Mouse (Mus musculus): ENCODE data around the gene Ankrd52. TPM values are rescaled to one million over a fixed set of nuclear protein-coding genes. Genes with fewer than 3 reads are reported as not detected.

The Ankrd52 gene
- polyA plus RNA-seq, 1 experiment from 2014 or later, result 9.0 TPM

DNA sequence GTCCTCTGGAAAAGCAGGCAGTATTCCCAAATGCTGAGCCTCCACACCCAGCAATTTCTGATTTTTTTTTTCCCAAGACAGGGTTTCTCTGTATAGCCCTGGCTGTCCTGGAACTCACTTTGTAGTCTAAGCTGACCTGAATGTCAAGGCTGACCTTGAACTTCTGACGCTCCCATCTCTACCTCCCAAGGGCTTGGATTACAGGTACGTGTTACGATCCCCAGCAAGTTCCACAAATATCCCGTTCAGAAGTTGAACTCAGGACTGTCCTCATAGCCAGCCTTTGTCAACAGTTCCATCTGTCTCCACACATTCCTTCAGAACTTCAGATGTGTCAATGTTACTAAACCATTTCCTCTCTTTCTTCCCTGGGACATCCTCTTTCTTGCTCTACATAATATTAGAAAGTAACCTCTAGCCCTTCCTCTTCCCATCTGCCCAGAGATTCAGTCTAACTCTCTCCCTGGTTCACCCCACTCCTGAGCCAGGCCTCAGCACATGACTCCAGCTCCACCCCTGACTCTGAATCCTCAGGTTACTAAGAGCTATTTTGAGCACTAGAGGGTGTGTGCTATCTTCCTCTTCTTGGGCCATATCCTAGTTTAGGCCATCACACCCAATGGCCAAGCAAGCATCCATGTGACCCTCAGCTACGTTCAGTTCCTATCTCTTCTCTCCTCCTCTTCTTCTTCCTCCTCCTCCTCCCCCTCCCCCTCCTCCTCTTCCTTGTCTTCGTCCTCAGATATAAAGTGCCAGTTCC lies 3.7 kb upstream of the Ankrd52 start:
- no peaks in the 10 kb centered on the region for H3K9me3 ChIP-seq (replicated peaks)
- H3K36me3 ChIP-seq, result peaks cover 4% of the 10 kb centered on the region
- H3K27ac ChIP-seq (replicated peaks), result no peak overlapping the region
- no peak overlapping the region for H3K4me3 ChIP-seq
- peaks cover 34% of the 10 kb centered on the region for H3K4me1 ChIP-seq
- H3K27me3 ChIP-seq (ENCODE audit: low read depth, poor library complexity, severe bottlenecking), result no peaks in the 10 kb centered on the region
- WGBS, result 87% methylated on average over 6 of the region's 6 CpGs
- no peak for DNase-seq (ENCODE audit: low spot score)

DNA sequence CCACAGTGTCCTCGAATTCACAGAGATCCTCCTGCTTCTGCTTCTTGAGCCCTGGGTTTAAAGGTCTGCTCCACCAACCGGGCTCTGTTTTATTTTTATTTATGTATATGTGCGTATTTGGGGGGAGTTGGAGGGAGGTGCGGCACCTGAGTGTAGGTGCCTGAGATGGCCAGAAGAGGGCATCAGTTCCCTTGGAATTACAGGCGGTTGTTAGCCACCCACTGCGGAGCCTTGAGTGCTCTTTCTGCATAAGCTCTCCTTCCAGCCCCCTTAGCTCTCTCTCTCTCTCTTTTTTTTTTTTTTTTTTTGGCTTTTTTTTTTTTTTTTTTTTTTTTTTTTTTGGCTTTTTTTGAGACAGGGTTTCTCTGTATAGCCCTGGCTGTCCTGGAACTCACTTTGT lies 2.5 kb upstream of the Ankrd52 start:
- Histone ChIP-seq H3K36me3 (peaks cover 16% of the 10 kb centered on the region), H3K27ac (replicated peaks) (no peak overlapping the region), H3K4me3 (no peak overlapping the region), H3K27me3 (ENCODE audit: low read depth, poor library complexity, severe bottlenecking) (no peaks in the 10 kb centered on the region), H3K4me1 (peaks cover 37% of the 10 kb centered on the region), H3K9me3 (replicated peaks) (no peaks in the 10 kb centered on the region)
- no peak for DNase-seq (ENCODE audit: low spot score)
- WGBS, result 79% methylated on average over 6 of the region's 6 CpGs

DNA sequence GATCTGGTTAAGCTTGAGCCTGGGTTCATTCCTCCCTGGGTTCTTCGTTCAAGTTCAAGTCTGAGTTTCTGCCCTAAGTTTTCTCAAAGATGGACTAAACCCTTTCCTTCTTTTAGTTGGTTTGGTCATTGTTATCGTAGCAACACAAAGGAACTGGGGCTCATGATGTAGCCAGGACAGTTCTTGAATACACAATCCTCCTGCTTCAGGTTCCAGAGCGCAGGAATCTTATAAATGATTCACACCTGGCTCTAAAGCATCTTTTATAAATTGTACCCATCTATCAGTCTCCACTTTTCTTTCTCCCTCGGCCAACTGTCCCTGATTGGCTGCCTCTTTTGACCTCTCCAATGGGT lies 838 bp upstream of the Ankrd52 start:
- WGBS, result 47% methylated on average over 4 of the region's 4 CpGs
- H3K9me3 ChIP-seq (replicated peaks), result no peaks in the 10 kb centered on the region
- DNase-seq (ENCODE audit: low spot score), result no peak
- no peaks in the 10 kb centered on the region for H3K27me3 ChIP-seq (ENCODE audit: low read depth, poor library complexity, severe bottlenecking)
- peak overlapping the region; percentile 98 for H3K27ac ChIP-seq (replicated peaks)
- H3K36me3 ChIP-seq, result peaks cover 33% of the 10 kb centered on the region
- peak overlapping the region; percentile 99 for H3K4me3 ChIP-seq
- peaks cover 30% of the 10 kb centered on the region for H3K4me1 ChIP-seq

DNA sequence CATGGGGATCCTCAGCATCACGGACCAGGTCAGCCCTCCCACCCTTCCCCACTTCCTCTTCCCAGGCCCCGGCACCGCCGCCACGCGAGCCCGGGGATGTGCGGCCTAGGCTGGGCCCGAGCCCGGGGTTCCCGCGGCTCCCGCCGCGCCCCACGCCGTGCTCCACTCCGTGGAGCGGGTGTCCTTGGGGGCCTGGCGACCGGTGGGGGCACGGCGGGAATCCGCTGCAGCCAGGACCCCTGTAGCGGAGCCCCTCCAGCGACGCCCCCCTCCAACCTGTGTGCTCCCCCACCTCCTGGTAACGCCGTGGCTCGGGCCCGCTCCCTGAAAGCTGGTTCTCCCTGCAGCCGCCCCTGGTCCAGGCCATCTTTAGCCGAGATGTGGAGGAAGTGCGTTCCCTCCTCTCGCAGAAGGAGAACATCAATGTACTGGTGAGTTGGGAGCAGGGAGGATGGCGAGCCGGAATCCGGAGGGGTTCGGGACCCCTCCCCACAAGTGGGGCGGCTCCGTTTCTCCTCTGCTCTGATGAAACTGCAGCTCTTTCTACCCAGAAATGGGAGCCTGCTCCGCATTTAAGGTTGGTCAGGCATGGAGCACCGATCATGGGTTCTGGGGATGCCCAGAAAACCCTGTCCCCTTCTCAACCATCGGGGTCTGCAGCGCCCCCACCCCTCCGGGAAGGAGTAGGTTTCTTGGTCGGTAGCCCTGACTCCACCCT lies 466 bp downstream of the Ankrd52 start:
- peak overlapping the region; percentile 98 for H3K27ac ChIP-seq (replicated peaks)
- H3K36me3 ChIP-seq, result peaks cover 46% of the 10 kb centered on the region
- under 1% methylated on average over 47 of the region's 47 CpGs for WGBS
- H3K9me3 ChIP-seq (replicated peaks), result no peaks in the 10 kb centered on the region
- no peaks in the 10 kb centered on the region for H3K27me3 ChIP-seq (ENCODE audit: low read depth, poor library complexity, severe bottlenecking)
- peak overlapping the region; percentile 99 for H3K4me3 ChIP-seq
- peaks cover 30% of the 10 kb centered on the region for H3K4me1 ChIP-seq
- peak; percentile 71 for DNase-seq (ENCODE audit: low spot score)

DNA sequence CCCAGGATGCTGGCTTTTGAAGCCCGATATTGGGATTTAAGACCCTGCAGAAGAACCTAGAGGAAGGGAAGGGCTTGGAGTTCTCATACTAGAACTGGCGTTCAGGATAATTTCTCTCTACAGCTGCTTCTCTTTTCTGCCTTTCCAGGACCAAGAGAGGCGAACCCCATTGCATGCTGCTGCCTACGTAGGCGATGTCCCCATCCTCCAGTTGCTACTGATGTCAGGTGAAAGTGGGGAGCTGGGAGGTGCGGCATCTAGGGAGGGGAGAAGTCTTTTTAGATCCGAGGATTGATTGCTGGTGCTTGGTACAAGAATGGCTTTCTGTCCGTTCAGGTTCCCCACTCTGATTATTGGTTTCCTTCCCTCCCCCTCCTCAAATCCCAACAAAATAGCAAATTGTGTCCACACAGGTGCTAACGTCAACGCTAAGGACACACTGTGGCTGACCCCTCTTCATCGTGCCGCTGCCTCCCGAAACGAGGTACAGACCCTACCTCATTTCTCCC lies 1.1 kb downstream of the Ankrd52 start:
- Histone ChIP-seq H3K4me1 (peaks cover 30% of the 10 kb centered on the region), H3K36me3 (peaks cover 52% of the 10 kb centered on the region), H3K27ac (replicated peaks) (peak overlapping the region; percentile 98), H3K9me3 (replicated peaks) (no peaks in the 10 kb centered on the region), H3K4me3 (peak overlapping the region; percentile 99), H3K27me3 (ENCODE audit: low read depth, poor library complexity, severe bottlenecking) (no peaks in the 10 kb centered on the region)
- 62% methylated on average over 14 of the region's 14 CpGs for WGBS
- no peak for DNase-seq (ENCODE audit: low spot score)

DNA sequence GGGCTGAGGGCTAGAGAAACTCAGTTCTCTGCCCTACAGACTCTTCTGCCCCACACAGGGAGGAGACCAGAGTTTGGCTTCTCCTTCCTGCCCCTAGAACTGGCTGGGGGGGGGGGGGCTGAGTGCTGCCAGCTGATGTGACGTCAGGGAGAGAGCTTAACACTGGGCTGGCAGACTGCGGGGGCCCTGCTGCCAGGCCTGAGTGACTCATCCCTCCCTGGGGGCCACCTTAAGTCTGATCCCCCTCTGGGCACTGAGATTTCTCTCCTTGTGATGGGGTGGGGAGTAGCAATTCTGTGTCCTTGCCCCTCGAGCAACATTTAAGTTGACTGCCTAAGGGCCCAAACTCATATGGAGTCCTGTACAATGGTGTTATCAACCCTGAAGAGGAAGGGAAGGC lies 1.5 kb downstream of the Ankrd52 start:
- Histone ChIP-seq H3K27ac (replicated peaks) (peak overlapping the region; percentile 98), H3K9me3 (replicated peaks) (no peaks in the 10 kb centered on the region), H3K4me3 (peak overlapping the region; percentile 99), H3K4me1 (peaks cover 30% of the 10 kb centered on the region), H3K36me3 (peaks cover 57% of the 10 kb centered on the region), H3K27me3 (ENCODE audit: low read depth, poor library complexity, severe bottlenecking) (no peaks in the 10 kb centered on the region)
- DNase-seq (ENCODE audit: low spot score), result no peak
- 84% methylated on average over 3 of the region's 3 CpGs for WGBS

DNA sequence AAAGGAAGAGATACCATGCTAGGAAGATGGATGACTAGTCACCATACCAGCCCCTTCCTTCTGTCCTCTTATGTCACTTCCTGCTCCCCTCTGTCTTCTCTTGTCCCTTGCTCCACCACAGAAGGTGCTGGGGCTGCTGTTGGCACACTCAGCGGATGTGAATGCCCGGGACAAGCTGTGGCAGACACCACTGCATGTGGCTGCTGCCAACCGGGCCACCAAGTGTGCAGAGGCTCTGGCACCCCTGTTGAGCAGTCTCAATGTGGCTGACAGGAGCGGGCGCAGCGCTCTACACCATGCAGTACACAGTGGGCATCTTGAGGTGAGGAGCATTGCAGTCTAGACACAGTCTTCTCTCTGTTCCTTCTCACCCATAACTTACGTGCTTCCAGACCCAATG lies 2.3 kb downstream of the Ankrd52 start:
- DNase-seq (ENCODE audit: low spot score), result no peak
- peak overlapping the region; percentile 31; the same call in 1 of the 2 replicates for H3K4me3 ChIP-seq
- WGBS, result 96% methylated on average over 7 of the region's 7 CpGs
- H3K27ac ChIP-seq (replicated peaks), result no peak overlapping the region
- peaks cover 65% of the 10 kb centered on the region for H3K36me3 ChIP-seq
- H3K27me3 ChIP-seq (ENCODE audit: low read depth, poor library complexity, severe bottlenecking), result no peaks in the 10 kb centered on the region
- H3K9me3 ChIP-seq (replicated peaks), result no peaks in the 10 kb centered on the region
- peaks cover 30% of the 10 kb centered on the region for H3K4me1 ChIP-seq

DNA sequence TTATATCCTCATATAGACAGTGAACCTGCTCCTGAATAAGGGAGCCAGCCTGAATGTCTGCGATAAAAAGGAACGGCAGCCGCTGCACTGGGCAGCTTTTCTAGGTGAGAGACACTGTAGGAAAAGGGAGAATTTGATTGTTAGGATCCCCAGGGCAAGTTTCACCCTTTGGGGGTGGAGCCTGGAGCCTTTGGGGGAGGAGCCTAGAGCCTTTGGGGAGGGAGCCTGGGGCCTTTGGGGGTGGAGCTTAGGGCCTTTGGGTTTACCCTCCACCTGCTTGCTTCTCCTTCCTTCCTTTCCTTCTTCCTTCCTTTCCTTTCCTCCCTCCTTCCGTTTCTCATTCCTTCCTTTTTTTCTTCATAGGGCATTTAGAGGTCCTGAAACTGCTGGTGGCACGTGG lies 3.6 kb downstream of the Ankrd52 start:
- 89% methylated on average over 5 of the region's 5 CpGs for WGBS

DNA sequence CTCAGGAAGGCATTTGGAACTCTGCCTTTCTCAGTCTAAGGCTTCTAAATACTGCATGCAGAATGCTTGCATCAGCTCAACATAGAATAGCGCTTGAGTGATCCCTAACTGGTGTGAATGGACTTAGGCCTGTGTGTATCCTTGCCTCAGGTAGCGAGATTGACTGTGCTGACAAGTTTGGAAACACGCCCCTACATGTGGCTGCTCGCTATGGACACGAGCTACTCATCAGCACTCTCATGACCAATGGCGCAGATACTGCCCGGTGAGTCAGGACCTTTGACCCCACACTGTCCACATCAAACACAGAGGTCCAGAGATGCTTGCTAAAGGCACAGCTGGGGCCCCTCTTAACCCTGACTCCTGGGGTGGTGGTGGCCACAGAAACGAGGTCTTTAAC lies 5.6 kb downstream of the Ankrd52 start:
- Histone ChIP-seq H3K36me3 (peaks cover 97% of the 10 kb centered on the region), H3K4me1 (peaks cover 19% of the 10 kb centered on the region), H3K27me3 (ENCODE audit: low read depth, poor library complexity, severe bottlenecking) (no peaks in the 10 kb centered on the region), H3K9me3 (replicated peaks) (no peaks in the 10 kb centered on the region), H3K4me3 (0 out of 2 replicates have a peak overlapping the region, but pooled peaks have one; percentile 7), H3K27ac (replicated peaks) (no peak overlapping the region)
- WGBS, result 87% methylated on average over 8 of the region's 8 CpGs
- no peak for DNase-seq (ENCODE audit: low spot score)

More for the DNA sequence above, 3.6 kb downstream of the Ankrd52 start:
- no peaks in the 10 kb centered on the region for H3K9me3 ChIP-seq (replicated peaks)
- peaks cover 78% of the 10 kb centered on the region for H3K36me3 ChIP-seq
- H3K27ac ChIP-seq (replicated peaks), result no peak overlapping the region
- H3K4me3 ChIP-seq, result 0 out of 2 replicates have a peak overlapping the region, but pooled peaks have one; percentile 9
- H3K4me1 ChIP-seq, result peaks cover 30% of the 10 kb centered on the region
- DNase-seq (ENCODE audit: low spot score), result no peak
- no peaks in the 10 kb centered on the region for H3K27me3 ChIP-seq (ENCODE audit: low read depth, poor library complexity, severe bottlenecking)

DNA sequence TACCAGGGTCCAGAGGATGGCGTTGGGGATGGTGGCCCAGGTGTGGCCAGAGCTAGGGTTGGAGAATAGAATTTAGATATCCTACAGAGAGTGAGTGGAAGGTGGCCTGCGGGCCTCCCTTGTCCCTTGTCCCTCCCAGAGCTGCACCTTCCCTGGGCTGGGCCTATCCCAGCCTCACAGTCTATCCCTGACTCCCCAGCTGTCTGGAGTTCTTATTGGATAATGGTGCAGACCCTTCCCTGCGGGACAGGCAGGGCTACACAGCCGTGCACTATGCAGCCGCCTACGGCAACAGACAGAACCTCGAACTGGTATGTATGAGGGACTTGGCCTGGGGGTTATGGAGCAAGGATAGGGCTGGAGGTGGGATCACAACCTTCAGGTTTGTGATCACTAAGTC lies 9.0 kb downstream of the Ankrd52 start:
- no peaks in the 10 kb centered on the region for H3K4me1 ChIP-seq
- DNase-seq (ENCODE audit: low spot score), result no peak

DNA sequence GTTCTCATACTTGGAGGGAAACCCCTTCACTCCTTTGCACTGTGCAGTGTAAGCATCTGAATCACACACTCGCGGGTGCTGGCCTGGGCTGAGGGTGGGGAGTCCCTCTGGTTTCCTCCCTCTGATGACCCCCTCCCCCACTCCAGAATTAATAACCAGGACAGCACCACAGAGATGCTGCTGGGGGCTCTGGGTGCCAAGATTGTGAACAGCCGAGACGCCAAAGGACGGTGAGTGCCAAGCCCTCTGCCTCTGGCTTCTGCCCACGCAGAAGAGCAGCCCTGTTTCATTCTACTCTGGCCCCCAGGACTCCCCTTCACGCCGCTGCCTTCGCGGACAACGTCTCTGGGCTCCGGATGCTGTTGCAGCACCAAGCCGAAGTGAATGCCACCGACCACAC lies 12.0 kb downstream of the Ankrd52 start:
- Histone ChIP-seq H3K36me3 (peaks cover 100% of the 10 kb centered on the region), H3K27ac (replicated peaks) (no peak overlapping the region), H3K9me3 (replicated peaks) (no peaks in the 10 kb centered on the region), H3K4me1 (peaks cover 8% of the 10 kb centered on the region), H3K4me3 (no peak overlapping the region), H3K27me3 (ENCODE audit: low read depth, poor library complexity, severe bottlenecking) (no peaks in the 10 kb centered on the region)
- DNase-seq (ENCODE audit: low spot score), result no peak
- WGBS, result 91% methylated on average over 14 of the region's 14 CpGs

More for the DNA sequence above, 9.0 kb downstream of the Ankrd52 start:
- WGBS, result 92% methylated on average over 7 of the region's 7 CpGs
- H3K36me3 ChIP-seq, result peaks cover 100% of the 10 kb centered on the region
- H3K27me3 ChIP-seq (ENCODE audit: low read depth, poor library complexity, severe bottlenecking), result no peaks in the 10 kb centered on the region
- H3K27ac ChIP-seq (replicated peaks), result no peak overlapping the region
- H3K4me3 ChIP-seq, result no peak overlapping the region
- no peaks in the 10 kb centered on the region for H3K9me3 ChIP-seq (replicated peaks)

DNA sequence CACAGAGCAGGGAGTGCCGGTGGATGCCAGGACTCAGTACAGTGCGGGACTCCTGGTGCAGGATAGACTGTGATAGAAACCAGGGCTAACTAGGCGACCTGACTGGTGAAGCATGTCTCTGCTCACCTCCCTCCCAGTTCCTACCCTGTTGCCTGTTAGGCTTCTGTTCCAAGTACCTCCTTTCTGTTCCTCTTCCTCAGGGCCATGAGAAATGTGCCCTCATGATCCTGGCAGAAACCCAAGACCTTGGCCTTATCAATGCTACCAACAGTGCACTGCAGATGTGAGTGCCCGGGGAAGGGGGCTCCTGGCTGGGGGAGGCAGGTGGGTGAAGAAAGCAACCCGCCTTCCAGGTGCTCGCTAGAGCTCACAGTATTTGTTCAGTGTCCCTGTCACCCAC lies 12.7 kb downstream of the Ankrd52 start:
- H3K9me3 ChIP-seq (replicated peaks), result no peaks in the 10 kb centered on the region
- no peak for DNase-seq (ENCODE audit: low spot score)
- H3K36me3 ChIP-seq, result peaks cover 100% of the 10 kb centered on the region

DNA sequence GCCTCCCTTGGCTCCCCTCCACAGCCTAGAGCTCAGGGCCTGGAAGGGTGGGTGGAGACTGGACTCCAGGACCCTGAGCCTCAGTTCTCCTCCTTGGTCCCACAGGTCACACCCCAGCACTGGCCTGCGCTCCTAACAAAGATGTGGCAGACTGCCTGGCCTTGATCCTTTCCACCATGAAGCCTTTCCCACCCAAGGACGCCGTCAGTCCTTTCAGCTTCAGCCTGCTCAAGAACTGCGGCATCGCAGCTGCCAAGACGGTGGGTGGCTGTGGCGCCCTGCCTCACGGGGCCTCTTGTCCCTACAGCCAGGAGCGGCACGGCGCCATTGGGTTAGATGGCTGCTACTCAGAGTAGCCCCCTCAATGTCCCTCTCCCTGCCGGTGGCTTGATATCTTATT lies 13.5 kb downstream of the Ankrd52 start:
- Histone ChIP-seq H3K4me1 (peaks cover 12% of the 10 kb centered on the region), H3K4me3 (no peak overlapping the region), H3K27ac (replicated peaks) (no peak overlapping the region), H3K27me3 (ENCODE audit: low read depth, poor library complexity, severe bottlenecking) (no peaks in the 10 kb centered on the region), H3K36me3 (peaks cover 100% of the 10 kb centered on the region), H3K9me3 (replicated peaks) (no peaks in the 10 kb centered on the region)
- DNase-seq (ENCODE audit: low spot score), result no peak
- WGBS, result 93% methylated on average over 12 of the region's 12 CpGs

More for the DNA sequence above, 12.7 kb downstream of the Ankrd52 start:
- H3K4me3 ChIP-seq, result no peak overlapping the region
- peaks cover 9% of the 10 kb centered on the region for H3K4me1 ChIP-seq
- 84% methylated on average over 6 of the region's 6 CpGs for WGBS
- H3K27me3 ChIP-seq (ENCODE audit: low read depth, poor library complexity, severe bottlenecking), result no peaks in the 10 kb centered on the region
- H3K27ac ChIP-seq (replicated peaks), result no peak overlapping the region

Data from midbrain, embryonic 10.5 days (tissue).